Mouse (Mus musculus): ENCODE data around the gene Bbof1. TPM values are rescaled to one million over a fixed set of nuclear protein-coding genes. Genes with fewer than 3 reads are reported as not detected.

The Bbof1 gene
- polyA plus RNA-seq, 1 experiment from 2014 or later: 0.41 TPM

DNA sequence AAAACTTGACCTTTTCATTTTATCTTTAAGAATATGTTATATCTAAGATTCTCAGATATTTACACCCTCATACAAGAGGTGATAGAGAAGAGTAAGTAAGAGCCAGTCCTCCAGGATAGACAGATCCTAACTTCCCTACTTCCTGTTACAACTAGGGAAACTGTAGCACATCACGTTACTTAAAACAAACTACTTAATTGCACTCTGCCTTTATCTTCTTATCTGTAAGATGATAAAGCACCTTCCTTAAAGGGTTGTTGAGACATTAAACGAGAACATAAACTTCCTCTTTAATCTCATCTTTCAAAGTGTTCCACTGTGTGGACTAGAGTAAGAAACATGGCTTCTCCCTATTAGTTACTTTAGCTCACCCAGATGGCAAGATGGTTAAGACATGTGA is 29.8 kb downstream of the Bbof1 start:
- WGBS: 67% methylated on average over 2 of the region's 2 CpGs
- no peak for ATAC-seq (replicated peaks; ENCODE audit: insufficient number of reproducible peaks, low FRiP score, low TSS enrichment, low read depth)
- no peak overlapping the region for H3K9ac ChIP-seq (replicated peaks; ENCODE audit: low read length)
- no peaks in the 10 kb centered on the region for H3K4me1 ChIP-seq (ENCODE audit: control insufficient read depth, insufficient read depth, low read length)
- no peak overlapping the region for H3K27ac ChIP-seq (replicated peaks; ENCODE audit: low read depth, low read length)
- no peak overlapping the region for H3K4me2 ChIP-seq (ENCODE audit: low read depth, low read length)
- H3K27me3 ChIP-seq (ENCODE audit: control insufficient read depth, insufficient read depth, low read length): no peaks in the 10 kb centered on the region
- no peaks in the 10 kb centered on the region for H3K36me3 ChIP-seq (replicated peaks; ENCODE audit: control insufficient read depth, insufficient read depth, low read depth, low read length)
- no peaks in the 10 kb centered on the region for H3K9me3 ChIP-seq (replicated peaks; ENCODE audit: control insufficient read depth, low read length)
- H3K4me3 ChIP-seq (ENCODE audit: low read depth, low read length): no peak overlapping the region
- DNase-seq (ENCODE audit: low spot score): no peak

GRCm38 (mm10) chr12:84442526-84442925 is 33.7 kb downstream of the Bbof1 start:
- no peaks in the 10 kb centered on the region for H3K9me3 ChIP-seq (replicated peaks; ENCODE audit: control insufficient read depth, low read length)
- H3K4me3 ChIP-seq (ENCODE audit: low read depth, low read length): no peak overlapping the region
- no peaks in the 10 kb centered on the region for H3K4me1 ChIP-seq (ENCODE audit: control insufficient read depth, insufficient read depth, low read length)
- H3K4me2 ChIP-seq (ENCODE audit: low read depth, low read length): no peak overlapping the region
- DNase-seq (ENCODE audit: low spot score): no peak
- no peak overlapping the region for H3K27ac ChIP-seq (replicated peaks; ENCODE audit: low read depth, low read length)
- H3K36me3 ChIP-seq (replicated peaks; ENCODE audit: control insufficient read depth, insufficient read depth, low read depth, low read length): no peaks in the 10 kb centered on the region
- no peaks in the 10 kb centered on the region for H3K27me3 ChIP-seq (ENCODE audit: control insufficient read depth, insufficient read depth, low read length)
- 69% methylated on average over 4 of the region's 4 CpGs for WGBS
- ATAC-seq (replicated peaks; ENCODE audit: insufficient number of reproducible peaks, low FRiP score, low TSS enrichment, low read depth): no peak
- H3K9ac ChIP-seq (replicated peaks; ENCODE audit: low read length): no peak overlapping the region

- Histone ChIP-seq H3K9ac (replicated peaks; ENCODE audit: low read length) (no peak overlapping the region), H3K36me3 (replicated peaks; ENCODE audit: control insufficient read depth, insufficient read depth, low read depth, low read length) (no peaks in the 10 kb centered on the region), H3K9me3 (replicated peaks; ENCODE audit: control insufficient read depth, low read length) (no peaks in the 10 kb centered on the region), H3K4me2 (ENCODE audit: low read depth, low read length) (no peak overlapping the region), H3K27ac (replicated peaks; ENCODE audit: low read depth, low read length) (no peak overlapping the region), H3K4me3 (ENCODE audit: low read depth, low read length) (no peak overlapping the region), H3K4me1 (ENCODE audit: control insufficient read depth, insufficient read depth, low read length) (no peaks in the 10 kb centered on the region), H3K27me3 (ENCODE audit: control insufficient read depth, insufficient read depth, low read length) (no peaks in the 10 kb centered on the region)
- WGBS: 82% methylated on average over 1 of the region's 1 CpGs
- no peak for ATAC-seq (replicated peaks; ENCODE audit: insufficient number of reproducible peaks, low FRiP score, low TSS enrichment, low read depth)
- DNase-seq (ENCODE audit: low spot score): no peak
Observed at GRCm38 (mm10) chr12:84447386-84447785, 38.5 kb downstream of the Bbof1 start.

DNA sequence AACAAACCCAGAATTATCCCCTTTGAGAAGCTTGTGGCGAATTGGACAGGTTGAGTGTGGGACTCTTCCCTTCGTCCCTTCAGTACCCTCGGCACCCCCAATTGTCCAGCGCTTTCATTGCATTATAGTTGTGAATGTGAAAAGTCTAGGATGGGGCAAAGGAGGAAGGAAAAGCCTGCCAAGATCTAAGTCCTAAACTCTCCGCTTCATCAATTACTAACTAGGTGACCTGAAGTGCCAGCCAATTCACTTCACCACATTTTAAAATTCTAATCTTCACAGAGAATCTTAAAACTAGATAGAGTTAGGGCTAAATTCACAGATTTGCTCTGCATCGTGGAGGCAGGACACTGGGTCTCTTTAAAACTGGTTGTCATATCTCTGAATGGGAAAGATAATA is 39.3 kb downstream of the Bbof1 start:
- H3K4me1 ChIP-seq (ENCODE audit: control insufficient read depth, insufficient read depth, low read length): no peaks in the 10 kb centered on the region
- H3K4me3 ChIP-seq (ENCODE audit: low read depth, low read length): no peak overlapping the region
- H3K9me3 ChIP-seq (replicated peaks; ENCODE audit: control insufficient read depth, low read length): no peaks in the 10 kb centered on the region
- ATAC-seq (replicated peaks; ENCODE audit: insufficient number of reproducible peaks, low FRiP score, low TSS enrichment, low read depth) (no peak), DNase-seq (ENCODE audit: low spot score) (no peak)
- 87% methylated on average over 6 of the region's 6 CpGs for WGBS
- no peak overlapping the region for H3K4me2 ChIP-seq (ENCODE audit: low read depth, low read length)
- H3K27me3 ChIP-seq (ENCODE audit: control insufficient read depth, insufficient read depth, low read length): no peaks in the 10 kb centered on the region
- H3K36me3 ChIP-seq (replicated peaks; ENCODE audit: control insufficient read depth, insufficient read depth, low read depth, low read length): no peaks in the 10 kb centered on the region
- no peak overlapping the region for H3K27ac ChIP-seq (replicated peaks; ENCODE audit: low read depth, low read length)
- H3K9ac ChIP-seq (replicated peaks; ENCODE audit: low read length): no peak overlapping the region

DNA sequence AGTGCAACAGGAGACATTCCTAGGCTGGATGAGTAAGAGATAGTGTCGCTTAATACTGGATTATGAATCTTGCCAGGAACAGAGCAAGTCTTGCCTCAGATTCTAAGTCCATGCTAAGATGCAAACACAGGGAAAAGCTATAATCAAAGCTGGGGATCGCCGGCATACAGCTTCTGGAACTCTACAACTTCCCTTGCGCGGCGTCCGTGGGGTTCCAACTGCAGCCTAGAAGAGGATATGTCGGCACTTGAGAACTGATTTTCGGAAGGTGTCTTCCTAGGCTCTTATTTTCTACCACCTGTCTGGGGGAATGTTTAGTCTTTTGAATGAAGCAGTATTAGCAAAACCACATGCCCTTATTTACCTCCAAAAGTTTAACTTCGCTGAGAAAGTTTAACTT is 41.0 kb downstream of the Bbof1 start:
- ATAC-seq (replicated peaks; ENCODE audit: insufficient number of reproducible peaks, low FRiP score, low TSS enrichment, low read depth): no peak

DNA sequence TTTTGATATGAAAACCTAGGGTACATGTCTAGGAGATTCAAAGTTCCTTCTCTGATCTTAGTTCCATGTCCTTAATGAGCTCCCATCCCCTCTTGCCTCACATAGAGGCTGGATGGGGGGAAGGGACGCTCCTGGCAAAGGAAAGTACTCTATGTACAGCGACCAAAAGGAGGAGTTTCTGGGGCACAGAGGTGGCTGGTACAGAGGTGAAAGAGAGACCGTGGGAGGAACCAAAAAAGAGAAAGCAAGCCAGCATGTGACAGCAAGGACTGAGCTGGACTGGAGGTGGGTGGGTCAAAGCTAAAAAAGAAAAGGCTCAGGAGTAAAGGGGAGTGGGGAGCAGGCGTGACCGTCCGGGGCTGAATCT is 41.5 kb downstream of the Bbof1 start:
- 1% methylated on average over 6 of the region's 6 CpGs for whole genome bisulfite sequencing

More for the DNA sequence above, 41.0 kb downstream of the Bbof1 start:
- WGBS: 45% methylated on average over 10 of the region's 10 CpGs
- Histone ChIP-seq H3K4me2 (ENCODE audit: low read depth, low read length) (peak overlapping the region; percentile 91), H3K27ac (replicated peaks; ENCODE audit: low read depth, low read length) (no peak overlapping the region), H3K36me3 (replicated peaks; ENCODE audit: control insufficient read depth, insufficient read depth, low read depth, low read length) (no peaks in the 10 kb centered on the region), H3K4me1 (ENCODE audit: control insufficient read depth, insufficient read depth, low read length) (no peaks in the 10 kb centered on the region), H3K27me3 (ENCODE audit: control insufficient read depth, insufficient read depth, low read length) (no peaks in the 10 kb centered on the region), H3K9ac (replicated peaks; ENCODE audit: low read length) (peak overlapping the region; percentile 37; the same call in 1 of the 2 replicates), H3K4me3 (ENCODE audit: low read depth, low read length) (no peak overlapping the region; the same call in 1 of the 2 replicates), H3K9me3 (replicated peaks; ENCODE audit: control insufficient read depth, low read length) (no peaks in the 10 kb centered on the region)
- DNase-seq (ENCODE audit: low spot score): no peak

DNA sequence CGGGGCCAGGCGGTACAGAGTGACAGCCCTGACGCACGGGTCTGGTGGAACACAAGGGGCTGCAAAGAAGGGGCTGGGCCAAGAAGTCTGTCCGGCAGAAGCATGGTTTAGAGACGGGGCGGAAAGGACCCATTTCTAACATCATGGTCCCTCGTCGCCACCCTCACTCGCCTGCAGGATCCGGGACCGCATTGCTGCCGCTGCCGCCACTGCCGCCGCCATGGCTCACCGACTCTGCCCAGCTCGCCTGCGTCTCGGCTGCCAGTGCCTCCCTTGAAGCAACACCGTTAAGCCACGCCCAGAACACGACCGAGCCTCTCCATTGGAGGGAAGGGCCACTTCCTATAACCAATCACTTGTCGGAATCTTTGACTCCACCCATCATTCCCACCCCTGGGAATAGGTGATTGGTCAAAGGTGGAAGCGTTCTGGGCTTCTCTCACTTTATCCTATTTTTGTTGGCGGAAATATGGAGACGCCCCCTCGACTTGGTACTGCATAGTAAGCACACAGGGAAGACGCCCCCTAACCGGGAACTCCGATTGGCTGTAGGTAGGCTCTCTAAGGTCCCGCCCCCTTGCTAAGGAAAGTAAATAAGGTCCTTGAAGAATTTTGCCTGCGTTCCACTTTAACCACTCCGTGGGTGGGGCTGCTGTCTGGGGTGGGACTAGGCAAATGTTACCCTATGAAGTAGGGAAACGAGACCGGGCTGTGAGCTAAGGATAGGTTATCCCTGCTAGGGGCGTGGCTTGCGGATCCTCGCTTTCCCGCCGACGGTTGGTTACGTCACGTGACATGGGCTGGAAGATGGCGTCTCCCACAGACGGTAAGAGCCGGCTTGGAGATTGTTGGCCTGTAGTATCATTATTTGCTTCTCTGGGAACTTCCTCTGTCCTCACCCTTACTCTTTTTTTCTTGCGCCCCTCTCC is 42.1 kb downstream of the Bbof1 start, which contains the start of the genes Aldh6a1 and Lin52:
Gene Aldh6a1 (minus strand): TSS at position 287 of the 929 bp plus-strand sequence.
Gene Lin52 (plus strand): TSS at position 705 of the 929 bp plus-strand sequence.
- Histone ChIP-seq H3K9ac (replicated peaks; ENCODE audit: low read length) (peak within 1 kb of the TSS; percentile 63), H3K27ac (replicated peaks; ENCODE audit: low read depth, low read length) (no peak within 1 kb of the TSS), H3K4me1 (ENCODE audit: control insufficient read depth, insufficient read depth, low read length) (no peaks in the 10 kb centered on the region), H3K4me3 (ENCODE audit: low read depth, low read length) (peak within 1 kb of the TSS; percentile 60), H3K4me2 (ENCODE audit: low read depth, low read length) (peak within 1 kb of the TSS; percentile 91), H3K9me3 (replicated peaks; ENCODE audit: control insufficient read depth, low read length) (no peaks in the 10 kb centered on the region), H3K27me3 (ENCODE audit: control insufficient read depth, insufficient read depth, low read length) (no peaks in the 10 kb centered on the region), H3K36me3 (replicated peaks; ENCODE audit: control insufficient read depth, insufficient read depth, low read depth, low read length) (no peaks in the 10 kb centered on the region)
- DNase-seq (ENCODE audit: low spot score) (peak; percentile 100), ATAC-seq (replicated peaks; ENCODE audit: insufficient number of reproducible peaks, low FRiP score, low TSS enrichment, low read depth) (peak; percentile 100)
- WGBS: under 1% methylated on average over 48 of the region's 49 CpGs

More for the DNA sequence above, 41.5 kb downstream of the Bbof1 start:
- peak overlapping the region; percentile 37 for H3K9ac ChIP-seq (replicated peaks; ENCODE audit: low read length)
- no peak; the same call in 1 of the 2 replicates for ATAC-seq (replicated peaks; ENCODE audit: insufficient number of reproducible peaks, low FRiP score, low TSS enrichment, low read depth)
- H3K9me3 ChIP-seq (replicated peaks; ENCODE audit: control insufficient read depth, low read length): no peaks in the 10 kb centered on the region
- H3K4me2 ChIP-seq (ENCODE audit: low read depth, low read length): peak overlapping the region; percentile 91
- no peaks in the 10 kb centered on the region for H3K27me3 ChIP-seq (ENCODE audit: control insufficient read depth, insufficient read depth, low read length)
- no peaks in the 10 kb centered on the region for H3K4me1 ChIP-seq (ENCODE audit: control insufficient read depth, insufficient read depth, low read length)
- no peak overlapping the region for H3K27ac ChIP-seq (replicated peaks; ENCODE audit: low read depth, low read length)
- H3K36me3 ChIP-seq (replicated peaks; ENCODE audit: control insufficient read depth, insufficient read depth, low read depth, low read length): no peaks in the 10 kb centered on the region
- no peak for DNase-seq (ENCODE audit: low spot score)
- peak overlapping the region; percentile 60 for H3K4me3 ChIP-seq (ENCODE audit: low read depth, low read length)

DNA sequence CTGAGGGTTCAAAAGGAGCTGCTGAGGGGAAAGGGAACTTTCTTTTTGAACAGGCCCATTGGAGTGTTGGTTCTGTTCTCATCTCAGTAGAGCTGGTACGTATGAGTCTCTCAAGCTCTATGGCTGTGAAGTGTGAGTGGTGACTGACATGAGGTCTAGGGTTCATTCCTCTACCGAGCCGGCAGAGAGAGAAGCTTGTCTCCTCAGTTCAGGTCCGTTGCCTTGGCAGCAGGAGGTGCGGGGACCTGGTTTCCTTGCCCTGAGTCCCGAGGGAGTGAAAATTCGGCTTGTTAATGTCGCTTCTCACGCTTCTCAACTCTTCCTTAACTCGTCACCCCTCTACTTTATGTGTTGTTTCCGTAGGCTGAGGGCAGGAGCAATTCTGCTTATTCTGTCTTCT is 42.9 kb downstream of the Bbof1 start:
- Histone ChIP-seq H3K9ac (replicated peaks; ENCODE audit: low read length) (peak overlapping the region; percentile 63), H3K27ac (replicated peaks; ENCODE audit: low read depth, low read length) (no peak overlapping the region), H3K9me3 (replicated peaks; ENCODE audit: control insufficient read depth, low read length) (no peaks in the 10 kb centered on the region), H3K4me1 (ENCODE audit: control insufficient read depth, insufficient read depth, low read length) (no peaks in the 10 kb centered on the region), H3K27me3 (ENCODE audit: control insufficient read depth, insufficient read depth, low read length) (no peaks in the 10 kb centered on the region), H3K4me3 (ENCODE audit: low read depth, low read length) (peak overlapping the region; percentile 60), H3K36me3 (replicated peaks; ENCODE audit: control insufficient read depth, insufficient read depth, low read depth, low read length) (no peaks in the 10 kb centered on the region), H3K4me2 (ENCODE audit: low read depth, low read length) (peak overlapping the region; percentile 85)
- WGBS: 2% methylated on average over 11 of the region's 11 CpGs
- DNase-seq (ENCODE audit: low spot score) (no peak), ATAC-seq (replicated peaks; ENCODE audit: insufficient number of reproducible peaks, low FRiP score, low TSS enrichment, low read depth) (no peak)

Measured in embryonic facial prominence, embryonic 11.5 days (tissue).